Mouse (Mus musculus) embryo, embryonic 10.5 days (tissue): ENCODE results near the gene Lrrc40.
"Not testable (repeated sequence)": the region's sequence is repeated elsewhere in the genome, so short reads cannot be mapped to it uniquely, and the experiment has no call there.

Source experiments
- DNase-seq: peaks from one replicate; pipeline ENCODE4 v3.0.0-alpha.2; 2015; ENCODE audit warnings: low spot score

The Lrrc40 gene

DNA sequence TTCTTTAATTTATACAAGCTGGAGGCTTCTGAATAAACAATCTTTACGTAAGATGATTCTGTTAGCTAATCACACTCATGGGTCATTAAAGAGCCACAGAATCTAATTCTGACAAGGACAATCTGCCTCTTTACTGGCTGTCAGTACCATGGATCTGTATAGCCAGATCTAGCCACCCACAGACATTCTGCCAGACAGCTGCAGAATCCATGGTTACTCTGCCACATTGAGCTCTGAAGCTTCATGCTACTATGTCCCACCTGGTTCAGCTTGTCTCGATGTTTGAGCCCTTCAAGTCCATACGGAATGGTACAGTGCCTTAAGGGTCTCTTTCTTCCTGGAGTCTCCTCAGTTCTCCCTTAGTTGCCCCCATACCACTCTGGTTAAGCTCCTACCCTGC is 55.1 kb downstream of the Lrrc40 start:
- no peak for DNase-seq

DNA sequence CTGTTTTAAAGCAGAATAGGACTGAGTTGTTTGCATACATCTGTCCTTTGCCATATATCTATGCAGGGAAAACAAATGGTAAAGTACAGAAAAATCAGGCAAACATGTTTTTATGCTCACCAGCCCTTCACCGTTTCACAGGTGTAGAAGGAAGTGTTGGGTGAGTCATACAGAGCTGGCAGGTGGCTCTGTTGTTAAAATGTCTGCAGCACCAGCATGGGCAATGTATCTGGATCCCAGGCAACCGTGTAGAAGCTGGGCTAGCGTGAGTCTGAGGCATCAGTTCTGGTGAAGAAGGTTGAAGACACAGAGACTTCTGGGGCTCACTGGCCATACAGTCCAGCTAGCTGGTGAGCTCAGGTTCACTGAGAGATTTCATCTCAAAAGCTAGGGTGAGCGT is 57.5 kb downstream of the Lrrc40 start:
- DNase-seq = no peak

DNA sequence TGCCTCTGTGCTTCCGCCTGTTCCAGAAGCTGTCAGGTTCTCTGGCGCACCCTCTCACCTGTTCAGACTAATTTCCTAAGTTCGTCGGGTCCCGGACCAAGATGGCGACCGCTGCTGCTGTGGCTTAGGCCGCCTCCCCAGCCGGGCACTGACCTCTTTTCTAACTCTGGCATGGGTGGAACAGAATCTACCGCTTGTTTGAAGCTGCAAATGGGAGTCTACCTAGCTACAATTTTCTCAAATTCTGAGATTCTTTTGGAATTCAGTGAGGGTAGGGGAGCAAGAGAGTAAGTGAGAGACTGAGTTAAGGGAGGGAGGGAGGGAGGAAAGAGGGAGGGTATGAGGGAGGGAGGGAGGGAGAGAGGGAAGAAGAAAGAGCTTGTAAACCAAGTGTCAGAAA is 65.6 kb downstream of the Lrrc40 start:
- DNase-seq = not testable (repeated sequence)

DNA sequence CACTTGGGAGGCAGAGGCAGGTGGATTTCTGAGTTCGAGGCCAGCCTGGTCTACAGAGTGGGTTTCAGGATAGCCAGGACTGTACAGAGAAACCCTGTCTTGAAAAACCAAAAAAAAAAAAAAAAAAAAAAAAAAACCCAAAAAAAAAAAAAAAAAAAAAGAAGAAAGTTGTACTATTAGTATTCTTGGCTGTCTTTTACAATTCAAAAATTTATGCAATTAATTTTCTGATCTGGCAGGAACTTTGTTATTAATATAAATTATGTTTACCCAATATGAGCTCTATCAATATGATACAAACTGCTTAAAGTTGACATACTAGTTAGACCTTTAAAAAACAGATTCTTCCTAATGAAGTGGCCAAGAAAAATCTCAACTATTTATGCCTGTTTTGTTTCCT is 66.1 kb downstream of the Lrrc40 start:
- DNase-seq = not testable (repeated sequence)

DNA sequence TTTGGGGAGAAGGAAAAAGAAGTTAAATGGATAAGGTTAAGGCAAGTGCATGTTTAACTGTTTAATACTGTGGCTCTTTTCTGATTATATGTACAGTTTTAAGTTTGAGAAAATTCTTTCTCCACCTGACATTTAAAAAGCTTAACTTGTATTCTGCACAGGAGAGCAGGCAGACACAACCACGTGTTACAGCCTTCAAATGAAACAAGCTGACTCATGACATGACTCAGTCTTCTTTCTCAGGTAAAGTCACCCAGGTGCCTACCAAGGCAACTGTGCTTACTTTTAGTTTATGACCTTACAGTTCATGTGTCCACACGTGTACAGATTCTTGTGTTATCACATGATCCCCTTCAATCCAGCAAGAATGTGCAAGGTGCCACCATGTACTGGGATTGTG is 67.0 kb downstream of the Lrrc40 start:
- no peak for DNase-seq

DNA sequence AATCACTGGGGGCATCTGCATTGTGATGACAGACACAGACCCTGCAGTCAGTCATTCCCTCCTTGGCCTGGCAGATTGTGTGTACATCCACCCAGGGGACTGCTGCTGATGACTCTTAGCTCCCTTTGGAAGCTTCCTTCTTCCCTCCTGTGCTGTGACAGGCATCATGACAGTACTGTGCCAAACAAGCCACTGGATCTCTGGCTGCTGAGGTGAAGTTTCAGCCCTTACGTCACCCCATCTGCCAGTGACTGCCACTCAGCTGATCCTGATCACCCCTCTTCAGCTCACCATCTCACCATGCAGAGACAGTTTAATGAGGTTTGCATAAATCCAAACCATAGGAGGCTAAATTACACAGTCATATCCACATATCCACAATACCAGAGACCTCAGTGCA is 68.8 kb downstream of the Lrrc40 start:
- DNase-seq = no peak
